Mouse (Mus musculus) stomach, embryonic 15.5 days (tissue): Measurements from ENCODE around the gene Kcnt1. TPM values are rescaled to one million over a fixed set of nuclear protein-coding genes. Genes with fewer than 3 reads are reported as not detected.
A peak's percentile ranks its signal among the peaks of the same experiment; 100 is the strongest.

Source experiments
- ATAC-seq: fragments of 200-750 bp; cut with Nextera tagmentation; 2 replicates; pipeline ENCODE4 v1.8.0; 2017; ENCODE audit warnings: low read depth, moderate number of reproducible peaks, moderate TSS enrichment; ENCODE audit not compliant: insufficient read depth, low FRiP score
- H3K27ac ChIP-seq: fragments of 300-500 bp; sonication (generic); 2 replicates; pipeline ENCODE4 v1.5.1; 2015; ENCODE audit warnings: mild to moderate bottlenecking, inconsistent platforms
- H3K27me3 ChIP-seq: fragments of 300-500 bp; sonication (generic); replicated peaks from 2 replicates; pipeline ENCODE4 v1.6.1; 2015; ENCODE audit warnings: inconsistent platforms
- H3K36me3 ChIP-seq: fragments of 300-500 bp; sonication (generic); 2 replicates; pipeline ENCODE4 v1.6.1; 2015; ENCODE audit warnings: inconsistent platforms
- H3K4me1 ChIP-seq: fragments of 300-500 bp; sonication (generic); 2 replicates; pipeline ENCODE4 v1.6.1; 2015; ENCODE audit warnings: inconsistent platforms
- H3K4me2 ChIP-seq: fragments of 300-500 bp; sonication (generic); 2 replicates; pipeline ENCODE4 v1.6.1; 2015; ENCODE audit warnings: mild to moderate bottlenecking, inconsistent platforms
- H3K4me3 ChIP-seq: fragments of 300-500 bp; sonication (generic); replicated peaks from 2 replicates; pipeline ENCODE4 v1.5.1; 2015; ENCODE audit warnings: inconsistent platforms
- H3K9ac ChIP-seq: fragments of 300-500 bp; sonication (generic); 2 replicates; pipeline ENCODE4 v1.6.1; 2015; ENCODE audit warnings: inconsistent platforms
- H3K9me3 ChIP-seq: fragments of 300-500 bp; sonication (generic); 2 replicates; pipeline ENCODE4 v1.6.1; 2016; ENCODE audit warnings: inconsistent platforms
- WGBS: fragments of 180-500 bp; shearing (Covaris S2); methylation state at CpG from one replicate; pipeline ENCODE4 v1.1.7; 2015; 5-methylcytosine and 5-hydroxymethylcytosine counted together
- polyA plus RNA-seq: library from polyadenylated mRNA; unstranded; fragments of >200 nt; fragmentation: Nextera tagmentation; extraction: Ambion mirVana; gene quantifications from 2 replicates; pipeline ENCODE4 v1.2.1, GENCODE M21; 2015

Gene Kcnt1
- polyA plus RNA-seq, 1 experiment from 2014 or later = 0.62 TPM

DNA sequence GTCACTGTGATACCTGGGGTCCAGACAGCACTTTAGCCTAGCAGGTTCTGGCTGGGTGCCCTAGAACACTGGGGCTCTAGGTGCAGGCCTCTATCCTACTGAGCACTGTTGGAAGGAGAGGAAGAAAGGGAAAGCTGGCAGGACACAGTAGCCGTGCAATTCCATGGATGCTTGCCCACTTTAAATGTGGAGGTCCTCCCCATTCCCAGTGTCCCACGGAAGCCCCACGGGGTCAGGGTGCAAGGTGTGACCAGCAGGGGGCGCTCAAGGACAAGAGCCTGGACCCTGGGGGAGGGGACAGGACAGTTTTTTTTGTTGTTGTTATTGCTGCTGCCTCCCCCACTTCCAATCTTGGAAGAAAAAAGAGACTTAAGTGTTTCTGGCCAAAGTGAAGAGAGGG, 13.2 kb upstream of the Kcnt1 start:
- Histone ChIP-seq H3K9me3 (no peaks in the 10 kb centered on the region), H3K27me3 (no peaks in the 10 kb centered on the region), H3K4me1 (no peaks in the 10 kb centered on the region), H3K9ac (no peak overlapping the region), H3K4me3 (no peak overlapping the region), H3K36me3 (no peaks in the 10 kb centered on the region), H3K27ac (no peak overlapping the region), H3K4me2 (no peak overlapping the region)
- 16% methylated on average over 4 of the region's 4 CpGs for WGBS
- ATAC-seq = no peak

DNA sequence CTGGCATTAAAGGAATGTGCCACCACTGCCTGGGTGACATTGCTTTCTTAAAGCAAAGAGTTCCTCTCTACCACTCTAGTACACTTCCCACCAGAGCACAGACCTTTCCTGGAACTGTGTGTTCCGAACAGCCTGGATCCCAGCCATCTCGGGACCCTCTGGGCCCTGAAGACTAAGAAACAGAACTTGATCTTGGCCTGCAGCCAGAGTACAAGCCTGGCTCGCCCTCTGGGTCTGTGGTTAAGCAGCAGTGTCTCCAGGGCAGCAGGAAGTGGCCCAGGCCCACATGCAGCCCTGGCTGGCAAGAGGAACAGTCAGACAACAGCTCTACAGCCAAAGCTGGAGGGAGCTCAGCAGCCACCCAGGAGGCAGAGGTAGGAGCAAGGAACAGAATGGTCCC, 10.9 kb upstream of the Kcnt1 start:
- no peak overlapping the region for H3K4me3 ChIP-seq
- H3K9ac ChIP-seq = no peak overlapping the region
- no peaks in the 10 kb centered on the region for H3K9me3 ChIP-seq
- H3K4me2 ChIP-seq = no peak overlapping the region
- no peaks in the 10 kb centered on the region for H3K27me3 ChIP-seq
- no peaks in the 10 kb centered on the region for H3K36me3 ChIP-seq
- no peaks in the 10 kb centered on the region for H3K4me1 ChIP-seq
- H3K27ac ChIP-seq = no peak overlapping the region
- no peak for ATAC-seq
- WGBS = 41% methylated on average over 3 of the region's 3 CpGs

DNA sequence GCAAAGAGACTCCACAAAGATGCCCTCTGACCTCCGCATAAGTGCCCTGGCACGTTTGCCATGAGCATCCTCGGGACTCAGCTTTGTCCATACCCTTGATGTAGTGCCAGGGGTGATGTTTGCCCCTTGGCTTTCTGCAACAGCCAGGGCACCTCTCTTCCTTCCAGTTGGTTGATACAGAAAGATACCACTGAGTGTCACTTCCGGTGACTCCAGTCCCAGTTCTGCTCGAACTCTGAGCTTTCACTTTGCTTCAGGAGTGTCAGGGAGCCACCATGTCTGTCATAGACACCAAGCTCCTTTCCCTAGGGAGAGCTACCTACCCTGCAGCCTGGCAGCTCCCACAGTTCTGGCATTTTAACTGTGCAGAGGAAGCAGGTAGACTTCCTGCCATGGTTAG, 9.5 kb upstream of the Kcnt1 start:
- Histone ChIP-seq H3K4me3 (no peak overlapping the region), H3K4me2 (no peak overlapping the region), H3K27ac (no peak overlapping the region), H3K4me1 (no peaks in the 10 kb centered on the region), H3K27me3 (no peaks in the 10 kb centered on the region), H3K9ac (no peak overlapping the region), H3K36me3 (no peaks in the 10 kb centered on the region), H3K9me3 (no peaks in the 10 kb centered on the region)
- no peak for ATAC-seq
- WGBS = 60% methylated on average over 5 of the region's 5 CpGs

DNA sequence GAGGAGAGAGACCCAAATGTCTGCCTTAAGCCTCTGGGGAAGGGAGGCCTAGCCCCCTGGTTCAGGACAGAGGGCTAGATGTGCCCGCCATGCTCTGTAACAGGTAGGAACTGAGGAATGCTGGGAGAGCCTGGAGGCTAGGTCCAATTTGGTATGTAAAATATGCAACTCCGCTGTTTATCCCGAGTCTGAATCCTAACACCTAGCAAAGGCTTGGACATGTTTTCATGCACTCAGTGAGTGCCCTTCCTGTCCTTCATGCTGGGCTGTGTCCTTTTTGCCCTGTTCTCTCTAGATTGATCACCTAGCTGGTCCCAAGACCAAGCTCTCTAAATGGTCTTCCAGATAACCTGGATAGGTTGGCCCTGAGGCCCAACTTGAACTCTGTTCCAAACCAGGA, 3.6 kb upstream of the Kcnt1 start:
- Histone ChIP-seq H3K27me3 (peaks cover 23% of the 10 kb centered on the region), H3K4me1 (peaks cover 18% of the 10 kb centered on the region), H3K27ac (no peak overlapping the region), H3K9me3 (no peaks in the 10 kb centered on the region), H3K4me2 (no peak overlapping the region), H3K9ac (no peak overlapping the region), H3K4me3 (no peak overlapping the region), H3K36me3 (no peaks in the 10 kb centered on the region)
- ATAC-seq = no peak
- whole genome bisulfite sequencing = 74% methylated on average over 3 of the region's 3 CpGs

DNA sequence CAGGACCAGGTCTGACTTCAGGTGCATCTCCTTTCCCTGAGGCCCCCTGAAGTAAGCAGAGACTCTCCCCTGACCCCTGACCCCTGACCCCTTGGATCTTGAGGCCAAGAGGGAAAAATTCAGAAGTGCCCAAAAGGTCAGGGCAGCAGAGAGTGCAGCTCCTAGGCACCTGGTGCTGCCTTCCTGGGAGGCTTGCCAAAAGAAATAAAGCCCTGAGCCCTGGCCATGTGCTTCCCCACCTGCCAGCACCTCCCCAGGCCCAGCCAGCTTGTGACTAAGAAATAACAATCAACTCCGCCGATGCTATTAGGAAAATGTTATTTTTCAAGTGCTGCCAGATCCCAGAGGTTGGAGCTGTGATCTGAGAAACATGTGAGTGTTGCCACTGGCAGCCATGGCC, 1.5 kb upstream of the Kcnt1 start:
- ATAC-seq = no peak
- Histone ChIP-seq H3K27ac (no peak overlapping the region), H3K4me3 (no peak overlapping the region), H3K36me3 (no peaks in the 10 kb centered on the region), H3K4me1 (peaks cover 18% of the 10 kb centered on the region), H3K9me3 (no peaks in the 10 kb centered on the region), H3K9ac (no peak overlapping the region), H3K4me2 (no peak overlapping the region), H3K27me3 (peaks cover 35% of the 10 kb centered on the region)
- WGBS = 56% methylated on average over 2 of the region's 2 CpGs

DNA sequence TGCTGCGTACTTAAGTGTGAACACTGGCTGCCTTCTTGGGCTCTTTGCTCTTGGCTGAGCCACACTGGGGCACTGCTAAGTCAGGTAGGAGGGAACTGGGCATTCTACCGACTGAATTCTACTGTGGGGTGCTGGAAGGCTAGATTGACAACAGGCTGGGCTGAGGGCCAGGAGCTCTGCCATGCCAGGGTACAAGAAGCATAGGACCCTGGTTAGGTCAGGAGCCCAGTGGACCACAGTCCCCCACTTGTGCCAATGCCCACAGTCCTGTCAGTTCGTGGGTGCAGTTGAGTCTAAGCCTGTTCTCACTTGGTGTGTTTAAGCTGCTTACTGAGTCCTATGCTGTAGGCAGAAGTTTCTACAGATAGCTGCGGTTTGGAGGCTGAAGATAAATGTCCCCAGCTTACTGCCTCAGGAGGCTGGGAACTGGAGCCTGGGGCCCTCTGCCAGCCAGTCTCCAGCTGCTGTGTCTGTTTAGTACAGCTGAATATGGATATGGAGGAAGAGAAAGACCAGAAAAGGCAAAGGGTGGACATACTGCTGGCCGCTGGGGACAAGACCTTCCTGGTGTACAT, 751 bp upstream of the Kcnt1 start:
- 58% methylated on average over 5 of the region's 5 CpGs for WGBS
- Histone ChIP-seq H3K4me2 (peak overlapping the region; percentile 94), H3K9ac (no peak overlapping the region), H3K9me3 (no peaks in the 10 kb centered on the region), H3K4me3 (no peak overlapping the region), H3K27ac (no peak overlapping the region), H3K36me3 (no peaks in the 10 kb centered on the region), H3K27me3 (peaks cover 35% of the 10 kb centered on the region), H3K4me1 (peaks cover 18% of the 10 kb centered on the region)
- ATAC-seq = no peak

DNA sequence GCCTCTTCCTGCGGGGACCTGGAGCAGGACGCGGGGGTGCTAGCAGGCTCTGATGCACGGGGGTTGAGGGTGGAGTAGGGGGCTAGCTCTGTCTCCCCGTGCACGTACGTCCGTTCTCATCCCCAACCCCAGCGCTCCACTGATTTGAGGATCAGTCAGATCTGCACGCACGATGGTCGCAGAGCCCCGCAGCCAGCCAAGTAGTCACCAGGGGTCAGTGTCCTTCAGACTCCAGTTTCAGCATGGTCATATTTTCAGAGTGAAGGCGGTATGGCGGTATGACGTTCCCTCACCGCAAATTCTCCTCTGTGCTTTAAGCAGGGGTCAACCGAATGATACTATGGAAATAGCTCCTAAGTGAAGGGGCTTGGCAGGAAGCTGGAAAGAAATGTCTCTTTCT, 696 bp downstream of the Kcnt1 start:
- 6% methylated on average over 18 of the region's 18 CpGs for WGBS
- Histone ChIP-seq H3K36me3 (no peaks in the 10 kb centered on the region), H3K27me3 (peaks cover 35% of the 10 kb centered on the region), H3K4me2 (peak overlapping the region; percentile 94), H3K4me3 (peak overlapping the region; percentile 47), H3K4me1 (peaks cover 18% of the 10 kb centered on the region), H3K27ac (no peak overlapping the region), H3K9me3 (no peaks in the 10 kb centered on the region), H3K9ac (no peak overlapping the region)
- ATAC-seq = no peak

DNA sequence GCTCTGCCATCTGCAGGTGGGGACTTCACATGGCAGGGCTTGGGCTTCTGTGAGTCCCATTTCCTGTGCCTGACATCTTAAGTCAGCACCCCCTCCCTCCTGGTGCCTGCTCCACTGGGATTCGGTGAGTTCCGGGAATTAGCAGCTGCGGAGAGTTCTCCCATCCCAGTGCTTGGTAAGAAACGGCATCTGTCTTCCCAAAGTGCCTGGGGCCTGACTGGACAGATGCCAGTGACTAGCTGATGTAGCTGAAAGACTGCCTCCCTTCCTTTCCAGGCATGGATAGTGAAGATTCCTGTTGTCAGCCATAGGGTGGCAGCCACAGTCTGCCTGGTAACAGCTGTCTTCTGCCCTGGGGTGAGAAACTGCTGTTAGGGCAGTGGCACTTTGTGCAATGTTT, 1.9 kb downstream of the Kcnt1 start:
- Histone ChIP-seq H3K4me3 (no peak overlapping the region), H3K4me1 (peaks cover 18% of the 10 kb centered on the region), H3K4me2 (no peak overlapping the region), H3K27ac (no peak overlapping the region), H3K27me3 (peaks cover 35% of the 10 kb centered on the region), H3K9me3 (no peaks in the 10 kb centered on the region), H3K9ac (no peak overlapping the region), H3K36me3 (no peaks in the 10 kb centered on the region)
- ATAC-seq = no peak
- WGBS = 8% methylated on average over 4 of the region's 4 CpGs

DNA sequence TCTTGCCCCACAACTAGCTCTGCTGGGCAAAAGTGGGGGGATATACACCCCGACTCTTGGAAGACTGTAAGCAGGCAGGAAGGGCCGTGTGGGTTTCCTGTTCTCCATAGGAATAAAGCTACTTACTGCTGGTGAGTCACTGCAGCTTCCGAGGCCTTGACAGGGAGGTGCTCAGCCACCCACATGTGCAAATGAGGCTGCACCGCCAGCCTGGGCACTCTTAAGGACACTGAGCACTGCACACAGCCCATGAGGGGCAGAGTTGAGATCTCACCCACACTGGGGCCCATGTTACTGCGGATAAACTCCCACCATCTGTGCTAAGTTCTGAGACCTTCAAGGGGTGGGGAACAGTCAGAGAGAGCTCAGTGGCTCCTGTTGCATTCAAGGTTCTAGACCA, 3.1 kb downstream of the Kcnt1 start:
- Histone ChIP-seq H3K9me3 (no peaks in the 10 kb centered on the region), H3K9ac (no peak overlapping the region), H3K4me3 (no peak overlapping the region), H3K27me3 (peaks cover 35% of the 10 kb centered on the region), H3K4me2 (no peak overlapping the region), H3K27ac (no peak overlapping the region), H3K36me3 (no peaks in the 10 kb centered on the region), H3K4me1 (peaks cover 18% of the 10 kb centered on the region)
- ATAC-seq = no peak
- 56% methylated on average over 5 of the region's 5 CpGs for WGBS

DNA sequence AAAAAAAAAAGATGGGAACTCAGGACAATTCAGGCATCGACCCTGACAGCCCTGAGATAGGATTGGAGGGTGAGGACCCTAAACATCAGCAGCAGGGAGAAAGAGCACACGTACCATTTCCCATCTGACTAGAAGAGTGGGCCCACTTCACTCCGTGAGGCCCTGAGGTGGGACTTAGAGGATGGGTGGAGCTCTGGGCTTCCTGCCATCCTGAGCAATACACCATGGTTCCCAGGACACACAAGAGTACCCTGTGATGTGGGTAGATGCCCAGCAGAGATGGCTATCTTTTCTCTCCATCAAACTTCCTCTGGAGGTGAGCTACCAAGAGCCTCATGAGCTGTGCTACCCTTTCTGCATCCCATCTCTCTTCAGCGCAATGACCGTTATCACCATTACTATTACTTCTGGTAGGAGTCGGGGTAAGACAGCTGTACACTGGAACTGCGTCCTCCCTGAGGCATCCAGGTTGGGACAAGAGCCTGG, 13.8 kb downstream of the Kcnt1 start:
- Histone ChIP-seq H3K9me3 (no peaks in the 10 kb centered on the region), H3K4me1 (peaks cover 6% of the 10 kb centered on the region), H3K4me2 (peak overlapping the region; percentile 53), H3K9ac (no peak overlapping the region), H3K27me3 (peaks cover 33% of the 10 kb centered on the region), H3K4me3 (peak overlapping the region; percentile 30), H3K36me3 (no peaks in the 10 kb centered on the region), H3K27ac (no peak overlapping the region)
- WGBS = 29% methylated on average over 7 of the region's 7 CpGs
- ATAC-seq = no peak

DNA sequence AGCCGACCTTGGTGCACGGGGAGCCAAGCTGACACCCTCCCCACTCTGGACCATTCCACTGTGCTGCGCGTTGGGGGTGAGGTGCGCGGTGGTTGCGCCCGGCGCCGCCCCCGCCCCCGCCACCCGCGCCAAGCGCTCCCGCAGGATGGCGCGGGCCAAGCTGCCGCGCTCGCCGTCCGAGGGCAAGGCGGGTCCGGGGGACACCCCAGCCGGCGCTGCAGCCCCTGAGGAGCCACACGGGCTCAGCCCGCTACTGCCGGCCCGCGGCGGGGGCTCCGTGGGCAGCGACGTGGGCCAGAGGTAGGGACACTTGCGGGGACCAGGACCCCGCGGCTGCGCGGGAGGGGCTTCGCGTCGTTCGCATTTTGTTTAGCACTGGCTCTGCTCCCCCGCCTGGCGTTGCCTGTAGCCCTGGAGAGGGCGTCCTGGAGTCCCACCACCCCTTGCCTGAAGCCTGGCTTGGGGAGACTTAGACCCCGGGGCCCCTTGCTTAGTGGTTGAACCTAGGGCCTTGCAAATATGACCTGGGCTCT, 14.3 kb downstream of the Kcnt1 start:
- peak overlapping the region; percentile 53 for H3K4me2 ChIP-seq
- H3K9ac ChIP-seq = no peak overlapping the region
- H3K27ac ChIP-seq = no peak overlapping the region
- no peaks in the 10 kb centered on the region for H3K9me3 ChIP-seq
- H3K4me1 ChIP-seq = peaks cover 6% of the 10 kb centered on the region
- ATAC-seq = no peak
- no peaks in the 10 kb centered on the region for H3K36me3 ChIP-seq
- H3K4me3 ChIP-seq = peak overlapping the region; percentile 30
- WGBS = 4% methylated on average over 49 of the region's 49 CpGs
- H3K27me3 ChIP-seq = peaks cover 33% of the 10 kb centered on the region

DNA sequence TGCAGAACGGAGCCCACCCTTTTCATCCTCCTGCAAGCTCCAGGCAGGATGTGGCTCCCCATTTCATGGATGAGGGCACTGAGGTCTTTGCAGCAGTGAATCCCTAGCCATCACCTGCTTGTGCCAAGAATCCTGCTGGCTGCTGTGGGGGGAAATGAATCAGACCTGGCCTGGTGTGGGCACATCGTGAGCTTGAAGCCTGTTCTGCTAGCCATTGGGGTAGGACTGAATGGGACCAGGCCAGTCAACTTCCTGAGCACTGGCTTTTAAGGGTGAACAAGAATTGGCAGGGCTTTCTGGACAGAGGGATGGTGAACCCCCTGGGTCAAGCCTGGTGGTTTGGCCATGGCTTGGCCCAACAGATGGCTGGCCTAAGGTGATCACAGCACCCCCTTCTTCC, 15.0 kb downstream of the Kcnt1 start:
- no peak for ATAC-seq
- H3K4me3 ChIP-seq = no peak overlapping the region
- peaks cover 33% of the 10 kb centered on the region for H3K27me3 ChIP-seq
- H3K4me1 ChIP-seq = peaks cover 6% of the 10 kb centered on the region
- WGBS = 90% methylated on average over 2 of the region's 2 CpGs
- no peak overlapping the region for H3K27ac ChIP-seq
- H3K9me3 ChIP-seq = no peaks in the 10 kb centered on the region
- no peaks in the 10 kb centered on the region for H3K36me3 ChIP-seq
- no peak overlapping the region for H3K4me2 ChIP-seq
- H3K9ac ChIP-seq = no peak overlapping the region

DNA sequence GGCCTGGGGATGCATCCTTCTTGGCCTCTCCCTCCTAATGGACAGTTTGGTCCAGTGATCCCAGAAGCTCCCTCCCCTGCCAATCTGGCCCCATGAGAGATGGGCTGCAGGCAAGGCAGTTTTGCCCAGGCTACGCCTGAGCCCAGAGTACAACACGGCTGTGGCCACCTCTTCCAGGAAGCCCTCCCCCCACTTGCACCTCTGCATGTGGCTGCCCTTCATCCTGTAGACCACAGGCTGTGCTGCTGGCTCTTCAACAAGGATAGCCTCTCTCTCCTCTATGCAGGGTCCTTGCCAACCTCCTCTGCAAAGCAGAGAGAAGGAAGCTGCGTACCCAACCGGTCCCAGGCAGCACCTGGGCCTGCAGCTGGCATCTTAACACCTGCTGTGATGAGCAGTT, 15.5 kb downstream of the Kcnt1 start:
- no peak for ATAC-seq
- no peak overlapping the region for H3K4me3 ChIP-seq
- peaks cover 33% of the 10 kb centered on the region for H3K27me3 ChIP-seq
- no peak overlapping the region for H3K4me2 ChIP-seq
- 63% methylated on average over 4 of the region's 4 CpGs for WGBS
- H3K27ac ChIP-seq = no peak overlapping the region
- no peaks in the 10 kb centered on the region for H3K36me3 ChIP-seq
- no peaks in the 10 kb centered on the region for H3K9me3 ChIP-seq
- no peak overlapping the region for H3K9ac ChIP-seq
- peaks cover 6% of the 10 kb centered on the region for H3K4me1 ChIP-seq
